Mouse (Mus musculus) naive thymus-derived CD4-positive, alpha-beta T cell, adult 2 months (primary cell): Measurements from ENCODE around the gene Slc25a23.

Experiments used
- DNase-seq: peaks from one replicate; pipeline ENCODE4 v3.0.0-alpha.2; 2011; ENCODE audit warnings: low read depth

Slc25a23 gene

DNA sequence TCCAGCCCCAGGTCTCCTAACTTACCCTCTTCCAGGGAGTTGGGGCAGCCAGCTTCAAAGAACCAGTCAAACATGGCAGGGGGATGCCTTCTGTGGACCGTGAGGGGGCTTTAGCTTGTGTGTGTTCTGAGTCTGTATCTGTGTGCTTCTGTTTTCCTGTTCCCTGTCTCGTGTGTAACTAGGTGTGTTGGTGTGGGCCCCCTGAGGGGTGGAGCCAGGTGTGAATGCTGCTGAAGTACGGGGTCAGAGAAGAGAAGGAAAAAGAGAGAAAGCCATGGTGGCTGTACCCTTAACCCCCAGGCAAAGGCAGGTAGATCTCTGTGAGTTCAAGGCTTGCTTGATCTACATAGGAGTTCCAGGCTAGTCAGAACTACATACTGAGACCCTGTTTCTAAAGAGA is 17.3 kb upstream of the Slc25a23 start:
- no peak for DNase-seq

GRCm38 (mm10) chr17:57070699-57071098 is 11.0 kb upstream of the Slc25a23 start:
- DNase-seq, result no peak

DNA sequence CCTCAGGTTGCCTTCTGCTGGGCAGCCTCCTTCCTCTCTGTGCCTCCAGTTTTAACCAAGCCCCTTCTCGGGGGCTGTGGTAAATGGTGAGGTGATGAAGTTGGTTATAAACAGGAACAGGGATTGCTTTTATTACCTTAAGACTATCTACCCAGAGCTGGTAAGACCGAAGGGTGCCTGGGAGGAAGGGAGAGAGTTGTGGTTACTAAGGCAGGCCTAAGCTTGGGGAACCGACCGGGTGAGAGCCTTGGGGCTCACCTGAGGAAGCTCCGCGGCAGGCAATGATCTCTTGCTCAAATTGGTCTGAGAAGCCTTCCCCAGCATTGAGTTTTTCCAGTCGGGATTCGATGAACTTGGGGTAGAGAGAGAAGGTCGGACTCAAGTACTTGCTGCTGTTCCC is 10.6 kb upstream of the Slc25a23 start:
- DNase-seq, result no peak

GRCm38 (mm10) chr17:57066908-57067307 is 7.2 kb upstream of the Slc25a23 start:
- DNase-seq, result no peak

GRCm38 (mm10) chr17:57063031-57063430 is 3.4 kb upstream of the Slc25a23 start:
- DNase-seq, result no peak

DNA sequence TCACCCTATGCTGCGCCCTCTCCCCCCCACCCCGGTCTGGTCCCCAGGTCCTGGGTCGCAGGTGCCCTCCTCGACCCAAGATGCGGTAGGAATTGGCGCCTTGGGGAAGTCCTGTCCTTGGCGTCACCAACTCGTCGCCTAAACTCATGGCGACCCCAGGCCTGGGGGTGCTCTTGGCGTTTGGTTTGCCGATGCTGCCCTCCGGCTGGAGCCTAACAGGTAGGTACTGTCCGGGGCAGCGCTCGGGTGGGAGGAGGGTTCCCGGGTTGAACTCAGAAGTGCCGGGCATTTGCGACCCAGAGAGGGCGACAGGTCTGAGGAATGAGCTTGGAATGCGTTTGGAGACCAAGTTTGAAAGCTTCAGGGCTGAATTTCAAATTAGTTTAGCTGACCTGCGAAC is 2.9 kb upstream of the Slc25a23 start:
- no peak for DNase-seq

GRCm38 (mm10) chr17:57062011-57062521 is 2.4 kb upstream of the Slc25a23 start:
- DNase-seq, result peak; percentile 71

DNA sequence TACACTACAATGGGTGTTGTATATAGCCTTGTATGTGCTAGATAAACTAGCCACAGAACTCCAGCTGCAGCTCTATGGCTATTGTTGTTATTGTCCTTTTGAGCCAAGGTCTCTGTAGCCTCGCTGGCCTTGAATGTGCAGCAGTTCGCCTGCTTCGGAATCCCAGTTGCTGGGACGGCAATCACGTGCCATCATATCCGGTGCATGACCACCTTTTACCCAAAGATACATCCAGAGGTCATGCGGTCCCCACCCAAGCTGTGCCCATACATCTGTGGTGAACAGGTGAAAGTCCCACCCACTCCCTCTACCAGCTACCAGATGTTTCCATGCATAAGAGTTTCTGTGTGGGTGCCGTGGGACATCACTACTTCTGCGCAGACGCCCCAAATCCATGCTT is 1.4 kb upstream of the Slc25a23 start:
- DNase-seq, result peak; percentile 60

- DNase-seq, result peak; percentile 99
These were observed 653 bp upstream of the Slc25a23 start for GRCm38 (mm10) chr17:57060231-57060801.

GRCm38 (mm10) chr17:57058891-57059485 is 675 bp downstream of the Slc25a23 start, which contains the start of gene Crb3:
TSS of gene Crb3 (plus strand) at chr17:57059105.
- DNase-seq, result no peak

DNA sequence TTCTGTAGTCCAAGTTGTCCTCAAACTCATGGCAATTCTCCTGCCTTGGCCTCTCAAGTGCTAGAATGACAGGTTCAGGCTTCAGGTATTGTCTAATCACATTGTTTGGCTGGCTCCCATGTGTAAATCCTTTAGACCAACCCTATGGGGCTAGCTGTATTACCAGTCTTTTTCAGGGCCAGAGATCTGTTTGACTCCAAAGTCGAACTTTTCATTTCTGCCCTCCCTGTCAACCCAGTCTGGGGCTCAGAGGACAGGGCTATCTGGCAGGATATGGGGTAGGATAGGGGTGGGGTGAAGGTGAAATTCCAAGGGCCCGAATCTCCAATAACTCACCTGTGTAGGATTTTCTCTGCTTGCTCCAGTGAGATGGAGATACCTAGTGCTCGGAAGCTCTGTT is 3.4 kb downstream of the Slc25a23 start:
- no peak for DNase-seq

- DNase-seq, result peak; percentile 66
These were observed 8.0 kb downstream of the Slc25a23 start for GRCm38 (mm10) chr17:57051679-57052078.

GRCm38 (mm10) chr17:57048816-57049215 is 10.8 kb downstream of the Slc25a23 start:
- no peak for DNase-seq

DNA sequence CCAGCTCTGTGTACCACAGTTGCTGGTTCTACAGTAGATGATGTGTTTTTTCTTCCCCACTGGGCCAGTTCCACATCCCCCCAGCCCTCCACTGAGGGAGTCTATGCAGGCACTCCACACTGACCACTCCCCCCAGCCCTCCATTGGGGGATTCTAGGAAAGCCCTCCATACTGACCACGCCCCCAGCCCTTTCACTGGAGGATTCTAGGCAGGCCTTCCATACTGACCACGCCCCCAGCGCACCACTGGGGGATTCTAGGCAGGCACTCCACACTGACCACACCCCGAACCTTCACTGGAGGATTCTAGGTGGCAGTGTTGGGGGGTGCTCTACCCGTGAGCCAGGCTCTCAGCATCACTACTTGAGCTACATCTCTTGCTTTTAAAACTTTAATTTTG is 12.3 kb downstream of the Slc25a23 start:
- no peak for DNase-seq

- no peak for DNase-seq
These were observed 18.1 kb downstream of the Slc25a23 start, which contains the start of gene Slc25a41 for GRCm38 (mm10) chr17:57041554-57041953. TSS of gene Slc25a41 (minus strand) at chr17:57041654.

GRCm38 (mm10) chr17:57038978-57039377 is 20.7 kb downstream of the Slc25a23 start:
- no peak for DNase-seq

DNA sequence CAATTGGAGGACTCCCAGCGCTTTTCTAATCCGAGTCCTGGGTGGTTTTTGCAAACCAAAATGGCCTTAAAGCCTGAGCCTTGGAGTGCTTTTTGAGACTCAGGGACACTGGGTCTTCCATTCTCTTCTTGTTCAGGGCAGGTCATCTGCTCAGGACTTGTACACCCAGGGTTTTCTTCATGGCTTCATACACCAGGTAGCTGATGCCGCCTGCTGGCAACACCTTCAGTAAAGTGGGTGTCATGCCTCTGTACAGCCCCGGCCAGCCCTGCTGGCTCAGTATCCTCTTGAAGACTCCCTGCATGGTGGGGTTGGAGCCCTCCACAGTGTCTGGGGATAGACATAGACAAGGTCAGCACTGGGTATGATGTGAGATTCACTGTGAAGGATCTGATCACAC is 26.8 kb downstream of the Slc25a23 start:
- no peak for DNase-seq

- peak; percentile 100 for DNase-seq
These were observed 27.8 kb downstream of the Slc25a23 start for GRCm38 (mm10) chr17:57031661-57032420.

DNA sequence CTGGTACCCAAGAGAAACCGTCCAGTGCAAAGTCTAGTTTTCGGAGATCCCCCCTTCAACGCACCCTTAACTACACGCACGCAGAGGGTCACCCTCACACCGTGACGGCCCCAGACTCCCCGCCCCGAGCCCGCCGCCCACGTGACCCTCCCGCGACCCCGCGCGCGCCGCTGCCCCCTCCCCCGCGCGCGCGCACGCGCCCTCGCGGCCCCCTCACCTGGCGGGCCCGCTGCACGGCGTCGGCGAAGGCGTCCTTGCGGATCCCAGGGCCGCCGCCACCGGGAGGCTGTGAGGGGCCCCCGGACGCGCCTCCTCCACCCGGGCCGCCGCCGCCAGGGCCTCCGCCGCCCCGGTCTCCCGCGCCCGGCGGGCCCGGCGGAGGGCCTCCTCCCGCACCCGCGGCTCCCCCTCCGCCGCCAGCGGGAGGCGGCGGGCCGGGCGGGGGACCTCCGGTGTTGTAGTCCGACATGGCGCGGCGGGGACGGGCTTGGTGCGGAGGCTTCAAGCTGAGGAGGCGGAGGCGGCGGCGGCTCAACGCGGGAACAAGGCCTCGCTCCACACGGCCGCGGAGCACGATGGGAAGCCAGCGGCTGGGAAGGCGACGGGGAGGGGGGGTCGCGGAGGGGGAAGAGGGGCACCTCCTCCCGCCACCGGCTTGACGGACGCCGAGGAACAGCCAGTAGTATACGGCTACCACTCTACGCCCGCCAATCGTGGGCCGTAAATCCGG is 28.6 kb downstream of the Slc25a23 start, which contains the start of gene Khsrp:
Gene Khsrp (minus strand): TSS at position 592 of the 730 bp plus-strand sequence.
- peak; percentile 53 for DNase-seq

GRCm38 (mm10) chr17:57029691-57030090 is 30.0 kb downstream of the Slc25a23 start:
- no peak for DNase-seq

- no peak for DNase-seq
These were observed 32.2 kb downstream of the Slc25a23 start for GRCm38 (mm10) chr17:57027471-57027870.

- DNase-seq, result no peak
These were observed 38.7 kb downstream of the Slc25a23 start for GRCm38 (mm10) chr17:57020960-57021359.
